Mouse (Mus musculus) embryonic facial prominence, embryonic 13.5 days (tissue): ENCODE measurements around the gene Ube4b. TPM values are rescaled to one million over a fixed set of nuclear protein-coding genes. Genes with fewer than 3 reads are reported as not detected.

Experiments
- ATAC-seq: fragments of 200-750 bp; cut with Nextera tagmentation; 2 replicates; pipeline ENCODE4 v1.8.0; 2017; ENCODE audit warnings: low read depth; ENCODE audit not compliant: insufficient number of reproducible peaks, insufficient read depth, low FRiP score, low TSS enrichment
- H3K27ac ChIP-seq: fragments of 300-500 bp; sonication (generic); 2 replicates; pipeline ENCODE4 v1.5.1; 2015; ENCODE audit warnings: moderate library complexity, mild to moderate bottlenecking, inconsistent platforms
- H3K27me3 ChIP-seq: fragments of 300-500 bp; sonication (generic); 2 replicates; pipeline ENCODE4 v1.6.1; 2015; ENCODE audit warnings: mild to moderate bottlenecking, inconsistent platforms
- H3K36me3 ChIP-seq: fragments of 300-500 bp; sonication (generic); 2 replicates; pipeline ENCODE4 v1.6.1; 2015; ENCODE audit warnings: mild to moderate bottlenecking, inconsistent platforms
- H3K4me1 ChIP-seq: fragments of 300-500 bp; sonication (generic); 2 replicates; pipeline ENCODE4 v1.6.1; 2015; ENCODE audit warnings: inconsistent platforms
- H3K4me2 ChIP-seq: fragments of 300-500 bp; sonication (generic); 2 replicates; pipeline ENCODE4 v1.6.1; 2015; ENCODE audit warnings: moderate library complexity, mild to moderate bottlenecking, inconsistent platforms
- H3K4me3 ChIP-seq: fragments of 300-500 bp; sonication (generic); 2 replicates; pipeline ENCODE4 v1.5.1; 2015; ENCODE audit warnings: mild to moderate bottlenecking, inconsistent platforms
- H3K9ac ChIP-seq: fragments of 300-500 bp; sonication (generic); 2 replicates; pipeline ENCODE4 v1.6.1; 2015; ENCODE audit warnings: mild to moderate bottlenecking, inconsistent platforms
- H3K9me3 ChIP-seq: fragments of 300-500 bp; sonication (generic); 2 replicates; pipeline ENCODE4 v1.6.1; 2016; ENCODE audit warnings: inconsistent platforms
- WGBS: fragments of 180-500 bp; shearing (Covaris S2); methylation state at CpG from one replicate; pipeline ENCODE4 v1.1.7; 2015; ENCODE audit warnings: mixed read lengths; 5-methylcytosine and 5-hydroxymethylcytosine counted together
- polyA plus RNA-seq: library from polyadenylated mRNA; unstranded; fragments of >200 nt; fragmentation: Nextera tagmentation; extraction: Ambion mirVana; gene quantifications from 2 replicates; pipeline ENCODE4 v1.2.1, GENCODE M21; 2015

Gene Ube4b
- polyA plus RNA-seq, 1 experiment from 2014 or later = 49.4 TPM

DNA sequence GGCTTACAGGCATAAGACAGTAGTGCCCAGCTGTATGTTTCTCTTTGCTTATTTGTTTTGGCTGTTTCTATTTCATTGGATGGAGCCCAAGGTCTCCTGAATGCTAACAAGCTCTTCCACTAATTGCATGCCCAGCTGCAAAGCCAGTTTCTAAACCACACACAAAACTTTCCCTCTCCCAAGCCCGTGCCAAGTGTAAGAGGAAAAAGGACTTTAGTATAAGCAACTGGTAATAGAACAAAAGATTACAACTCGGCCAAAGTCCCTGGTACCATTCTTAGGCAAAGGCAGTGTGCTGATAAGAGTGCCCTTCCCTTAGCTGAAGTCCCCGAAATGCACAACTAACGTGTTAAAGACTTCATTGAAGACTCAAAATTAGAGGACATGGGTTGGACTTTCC, 34.2 kb downstream of the Ube4b start:
- ATAC-seq = no peak
- Histone ChIP-seq H3K4me1 (peaks cover 17% of the 10 kb centered on the region), H3K4me3 (no peak overlapping the region), H3K9me3 (no peaks in the 10 kb centered on the region), H3K27ac (no peak overlapping the region), H3K4me2 (no peak overlapping the region), H3K9ac (no peak overlapping the region), H3K27me3 (no peaks in the 10 kb centered on the region), H3K36me3 (peaks cover 55% of the 10 kb centered on the region)
- WGBS = 84% methylated on average over 4 of the region's 4 CpGs

DNA sequence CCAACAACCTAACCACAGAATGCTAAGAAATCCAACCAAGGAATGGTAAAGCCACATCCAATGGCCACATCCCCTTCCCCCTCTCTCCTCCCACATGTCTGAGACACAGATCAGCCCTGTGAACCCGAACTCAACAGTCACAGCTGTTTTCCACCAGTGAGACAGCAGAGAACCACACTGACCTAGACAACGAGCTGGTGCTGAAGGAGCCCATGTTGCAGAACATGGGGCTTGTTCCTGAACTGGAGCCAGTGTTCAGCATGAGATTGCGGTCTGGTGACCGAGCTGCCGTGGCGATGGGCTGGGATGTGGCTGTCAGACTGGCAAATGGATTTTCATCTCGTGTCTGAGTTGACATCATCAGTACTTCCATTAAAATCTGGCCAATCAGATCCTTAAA, 45.5 kb downstream of the Ube4b start:
- Histone ChIP-seq H3K4me2 (no peak overlapping the region), H3K9ac (no peak overlapping the region), H3K4me3 (no peak overlapping the region), H3K36me3 (peaks cover 97% of the 10 kb centered on the region), H3K27me3 (no peaks in the 10 kb centered on the region), H3K4me1 (peaks cover 19% of the 10 kb centered on the region), H3K9me3 (no peaks in the 10 kb centered on the region), H3K27ac (no peak overlapping the region)
- WGBS = 75% methylated on average over 7 of the region's 7 CpGs
- ATAC-seq = no peak

DNA sequence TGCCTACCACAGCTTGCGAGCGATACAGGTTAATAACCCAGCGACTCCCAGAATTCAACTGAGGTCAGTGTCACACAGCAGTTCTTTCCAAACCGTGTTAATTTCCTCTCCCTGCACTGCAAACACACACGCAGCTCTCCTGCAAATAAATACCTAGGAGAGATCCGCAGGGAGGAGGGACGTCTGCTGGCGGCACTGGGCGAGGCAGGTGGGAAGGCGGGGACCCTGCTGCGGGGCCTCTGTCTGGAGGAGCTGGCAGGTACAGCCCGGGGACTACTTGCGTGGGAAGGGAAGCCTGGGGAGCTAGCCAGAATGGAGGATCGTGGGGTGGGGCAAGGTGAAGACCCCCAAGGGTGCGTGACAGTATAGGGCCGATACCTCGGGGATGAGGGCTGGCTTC, 46.7 kb downstream of the Ube4b start:
- 87% methylated on average over 17 of the region's 17 CpGs for WGBS

DNA sequence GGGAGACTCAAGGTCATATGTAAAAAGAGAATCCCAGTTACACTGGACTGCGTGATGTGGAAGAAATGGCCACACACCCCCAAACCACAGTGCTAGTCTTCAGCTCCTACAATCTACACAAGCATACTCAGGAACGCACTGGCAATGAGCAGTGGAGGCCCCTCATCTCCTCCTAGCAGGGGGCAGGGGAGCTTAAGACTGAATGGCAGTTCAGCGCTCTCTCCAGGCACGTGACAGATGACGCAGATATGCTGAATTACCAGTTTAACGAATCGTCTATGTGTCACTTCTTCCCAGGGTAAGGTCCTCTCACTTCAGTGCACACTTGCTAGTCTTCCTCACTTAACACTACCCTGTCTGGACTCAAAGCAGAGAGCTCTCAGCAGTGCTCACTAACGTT, 47.7 kb downstream of the Ube4b start:
- Histone ChIP-seq H3K27ac (no peak overlapping the region), H3K9ac (no peak overlapping the region), H3K4me3 (no peak overlapping the region), H3K4me1 (peaks cover 25% of the 10 kb centered on the region), H3K4me2 (no peak overlapping the region), H3K36me3 (peaks cover 96% of the 10 kb centered on the region), H3K27me3 (no peaks in the 10 kb centered on the region), H3K9me3 (no peaks in the 10 kb centered on the region)
- WGBS = 73% methylated on average over 8 of the region's 8 CpGs
- ATAC-seq = no peak

More for the DNA sequence above, 46.7 kb downstream of the Ube4b start:
- H3K27me3 ChIP-seq = no peaks in the 10 kb centered on the region
- H3K4me2 ChIP-seq = no peak overlapping the region
- ATAC-seq = no peak
- no peak overlapping the region for H3K9ac ChIP-seq
- H3K27ac ChIP-seq = 0 out of 2 replicates have a peak overlapping the region, but pooled peaks have one; percentile 13
- H3K36me3 ChIP-seq = peaks cover 96% of the 10 kb centered on the region
- H3K4me3 ChIP-seq = no peak overlapping the region
- H3K9me3 ChIP-seq = no peaks in the 10 kb centered on the region
- peaks cover 19% of the 10 kb centered on the region for H3K4me1 ChIP-seq

DNA sequence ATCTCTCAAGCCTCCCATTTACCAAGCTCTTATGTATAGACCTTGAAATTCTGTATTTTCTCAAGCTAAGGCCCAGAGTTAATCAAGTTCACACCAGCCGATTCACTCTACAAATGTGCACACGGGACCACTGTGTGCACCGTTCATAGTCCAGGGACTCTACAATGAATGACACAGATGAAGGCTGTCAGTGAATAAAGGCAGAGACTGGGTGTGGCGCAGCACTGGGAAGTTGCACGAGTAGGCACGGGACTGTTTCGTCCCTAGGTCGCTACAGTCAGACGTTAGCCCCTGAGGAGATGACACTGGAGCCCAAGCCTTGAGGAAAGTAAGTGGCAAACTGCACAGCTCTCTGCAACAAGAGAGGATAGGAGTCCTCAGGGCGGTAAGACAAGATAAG, 50.5 kb downstream of the Ube4b start:
- Histone ChIP-seq H3K4me1 (peaks cover 15% of the 10 kb centered on the region), H3K9ac (no peak overlapping the region), H3K27me3 (no peaks in the 10 kb centered on the region), H3K9me3 (no peaks in the 10 kb centered on the region), H3K36me3 (peaks cover 96% of the 10 kb centered on the region), H3K27ac (no peak overlapping the region), H3K4me3 (no peak overlapping the region), H3K4me2 (no peak overlapping the region)
- 84% methylated on average over 10 of the region's 10 CpGs for WGBS
- ATAC-seq = no peak

DNA sequence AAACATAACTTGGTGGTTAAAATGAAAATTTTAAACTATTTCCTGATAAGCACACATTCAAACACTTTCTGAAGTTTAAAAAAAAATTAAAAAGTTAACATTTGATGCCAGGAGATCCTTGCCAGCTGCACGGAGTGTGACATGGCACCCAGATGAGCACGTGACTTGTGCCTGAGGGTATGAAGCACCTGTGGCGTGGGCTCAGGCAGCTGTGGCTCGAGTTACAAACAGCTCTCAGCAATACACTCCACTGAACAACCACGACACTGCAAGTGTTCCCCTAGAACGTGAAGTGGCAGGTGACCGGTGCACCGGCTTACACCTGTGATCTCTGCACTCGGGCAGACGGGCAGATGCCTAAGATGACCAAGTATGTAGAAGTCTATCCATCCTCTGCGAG, 51.9 kb downstream of the Ube4b start:
- H3K9ac ChIP-seq = no peak overlapping the region
- 57% methylated on average over 11 of the region's 11 CpGs for WGBS
- no peak for ATAC-seq
- no peak overlapping the region for H3K27ac ChIP-seq
- H3K4me1 ChIP-seq = peaks cover 7% of the 10 kb centered on the region
- no peak overlapping the region for H3K4me2 ChIP-seq
- no peaks in the 10 kb centered on the region for H3K9me3 ChIP-seq
- H3K27me3 ChIP-seq = no peaks in the 10 kb centered on the region
- H3K4me3 ChIP-seq = no peak overlapping the region
- peaks cover 95% of the 10 kb centered on the region for H3K36me3 ChIP-seq

DNA sequence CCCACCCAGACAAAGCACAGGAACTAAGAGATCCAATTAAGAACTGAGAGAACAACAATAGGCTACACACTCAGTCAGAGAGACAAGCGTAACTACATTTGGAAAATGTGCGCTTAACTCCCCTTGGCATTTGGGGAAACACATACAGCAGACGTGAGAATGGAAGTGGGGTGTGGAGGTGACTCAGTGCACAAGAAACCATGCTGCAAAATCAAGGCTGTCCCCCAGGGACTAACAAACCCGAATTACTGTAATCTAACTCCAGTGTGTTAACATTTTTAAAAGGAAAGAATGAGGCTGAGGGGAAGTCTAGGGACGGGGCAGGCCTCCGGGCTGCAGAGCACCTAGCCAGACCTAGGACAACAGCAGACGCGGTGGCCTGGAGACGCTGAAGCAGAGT, 52.6 kb downstream of the Ube4b start:
- Histone ChIP-seq H3K27ac (peak overlapping the region; percentile 48), H3K27me3 (no peaks in the 10 kb centered on the region), H3K4me2 (no peak overlapping the region), H3K9ac (no peak overlapping the region), H3K9me3 (no peaks in the 10 kb centered on the region), H3K36me3 (peaks cover 93% of the 10 kb centered on the region), H3K4me3 (no peak overlapping the region), H3K4me1 (peaks cover 6% of the 10 kb centered on the region)
- no peak for ATAC-seq
- 54% methylated on average over 9 of the region's 9 CpGs for WGBS

DNA sequence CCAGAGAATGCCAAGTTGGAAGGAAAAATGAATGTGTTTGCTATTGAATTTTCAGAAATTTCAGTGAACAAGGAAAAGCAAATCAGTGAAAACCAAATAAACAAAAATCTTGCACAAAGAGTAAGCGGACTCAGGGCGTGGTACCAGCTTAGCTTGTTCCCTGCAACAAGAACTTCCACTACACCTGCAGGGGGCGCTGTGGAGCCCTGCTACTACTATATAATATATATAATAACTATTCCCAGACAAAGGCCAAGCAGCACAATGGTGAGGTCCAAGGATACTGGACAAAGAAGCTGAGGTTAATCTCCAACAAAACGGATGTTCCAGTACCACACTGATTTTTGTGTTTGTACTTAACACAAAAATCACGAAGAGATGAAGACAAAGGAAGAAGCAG, 53.1 kb downstream of the Ube4b start:
- Histone ChIP-seq H3K36me3 (peaks cover 93% of the 10 kb centered on the region), H3K4me2 (no peak overlapping the region), H3K9ac (no peak overlapping the region), H3K4me3 (no peak overlapping the region), H3K27ac (no peak overlapping the region; the same call in 1 of the 2 replicates), H3K4me1 (peaks cover 6% of the 10 kb centered on the region), H3K27me3 (no peaks in the 10 kb centered on the region), H3K9me3 (no peaks in the 10 kb centered on the region)
- 72% methylated on average over 5 of the region's 5 CpGs for WGBS
- no peak for ATAC-seq

DNA sequence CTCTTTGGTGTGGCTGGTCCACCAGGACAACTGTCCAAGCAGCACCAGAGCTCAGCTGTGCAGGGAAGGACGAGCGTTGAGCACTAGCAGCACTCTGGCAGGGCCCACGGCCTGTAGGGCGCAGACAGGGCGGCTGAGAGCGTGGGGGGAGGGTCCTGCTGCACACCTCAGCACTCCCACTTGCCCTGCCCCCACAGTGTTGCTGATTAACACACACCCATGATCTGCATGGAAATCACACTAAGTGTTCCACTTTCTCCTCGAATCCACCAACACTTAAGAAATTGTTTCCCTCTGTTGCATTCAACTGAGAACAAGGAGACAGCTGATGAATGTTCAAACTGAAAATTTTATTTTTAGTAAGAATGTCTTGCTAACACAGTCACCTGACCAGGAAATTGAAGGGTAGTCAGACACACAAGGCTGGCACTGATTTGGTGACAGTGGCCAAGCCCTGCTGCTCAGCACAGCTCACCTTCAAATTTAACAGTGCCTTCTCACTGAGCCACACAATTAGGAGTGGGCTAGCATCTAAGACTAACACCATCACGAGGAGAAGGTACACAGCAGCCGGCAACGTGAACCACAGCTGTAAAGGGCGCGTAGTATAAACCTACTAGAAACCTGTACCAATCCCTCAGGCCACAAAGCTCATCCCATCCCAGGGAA, 60.7 kb downstream of the Ube4b start:
- ATAC-seq = no peak
- Histone ChIP-seq H3K9ac (no peak overlapping the region), H3K9me3 (no peaks in the 10 kb centered on the region), H3K4me1 (no peaks in the 10 kb centered on the region; the same call in 1 of the 2 replicates), H3K27me3 (no peaks in the 10 kb centered on the region), H3K4me2 (no peak overlapping the region), H3K27ac (no peak overlapping the region), H3K36me3 (peaks cover 87% of the 10 kb centered on the region), H3K4me3 (no peak overlapping the region)
- 80% methylated on average over 12 of the region's 12 CpGs for WGBS

DNA sequence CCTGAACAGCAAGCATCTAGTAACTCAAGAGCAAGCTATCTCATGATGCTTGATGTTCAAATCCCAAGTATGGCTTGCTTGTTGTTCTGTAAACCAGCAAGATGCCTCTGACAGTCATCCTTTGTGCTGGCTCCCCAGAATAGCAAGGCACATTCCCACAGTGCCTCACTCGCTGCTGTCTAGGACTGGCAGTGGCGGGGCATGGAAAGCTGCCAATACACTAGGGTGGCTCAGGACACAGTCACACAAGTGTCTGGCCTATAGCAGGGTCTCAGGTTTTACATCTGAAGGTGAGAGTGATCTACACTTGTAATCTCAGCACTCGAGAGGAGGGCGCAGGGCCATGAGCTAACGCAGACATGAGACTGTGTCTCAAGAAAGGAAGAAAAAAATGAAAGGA, 61.7 kb downstream of the Ube4b start:
- H3K4me1 ChIP-seq = no peaks in the 10 kb centered on the region; the same call in 1 of the 2 replicates
- no peak overlapping the region for H3K4me3 ChIP-seq
- H3K27ac ChIP-seq = no peak overlapping the region
- no peaks in the 10 kb centered on the region for H3K9me3 ChIP-seq
- ATAC-seq = no peak
- H3K36me3 ChIP-seq = peaks cover 88% of the 10 kb centered on the region
- H3K4me2 ChIP-seq = no peak overlapping the region
- H3K9ac ChIP-seq = no peak overlapping the region
- 88% methylated on average over 5 of the region's 5 CpGs for WGBS
- no peaks in the 10 kb centered on the region for H3K27me3 ChIP-seq

DNA sequence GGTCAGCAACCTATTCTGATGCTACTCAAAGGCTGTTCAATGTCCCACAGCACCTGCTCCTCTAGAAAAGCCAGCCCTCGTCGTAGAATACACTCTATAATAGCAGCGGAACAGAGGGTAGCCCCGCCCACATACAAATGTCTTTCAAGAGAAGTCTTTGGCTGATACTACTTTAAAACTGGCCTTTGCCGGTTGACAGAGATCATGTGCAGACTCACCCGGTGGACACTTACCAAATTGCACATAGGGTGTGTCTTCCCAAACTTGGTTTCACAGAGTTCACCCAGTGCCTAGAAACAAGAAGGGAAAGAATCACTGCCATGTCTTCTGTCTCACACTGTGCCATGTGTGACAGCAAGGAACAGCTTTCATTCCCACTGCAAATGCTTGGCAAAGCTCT, 65.5 kb downstream of the Ube4b start:
- 73% methylated on average over 6 of the region's 6 CpGs for WGBS
- Histone ChIP-seq H3K27ac (no peak overlapping the region), H3K4me2 (no peak overlapping the region), H3K4me1 (no peaks in the 10 kb centered on the region; the same call in 1 of the 2 replicates), H3K4me3 (no peak overlapping the region), H3K27me3 (no peaks in the 10 kb centered on the region), H3K9me3 (no peaks in the 10 kb centered on the region), H3K36me3 (peaks cover 90% of the 10 kb centered on the region), H3K9ac (no peak overlapping the region)
- no peak for ATAC-seq

DNA sequence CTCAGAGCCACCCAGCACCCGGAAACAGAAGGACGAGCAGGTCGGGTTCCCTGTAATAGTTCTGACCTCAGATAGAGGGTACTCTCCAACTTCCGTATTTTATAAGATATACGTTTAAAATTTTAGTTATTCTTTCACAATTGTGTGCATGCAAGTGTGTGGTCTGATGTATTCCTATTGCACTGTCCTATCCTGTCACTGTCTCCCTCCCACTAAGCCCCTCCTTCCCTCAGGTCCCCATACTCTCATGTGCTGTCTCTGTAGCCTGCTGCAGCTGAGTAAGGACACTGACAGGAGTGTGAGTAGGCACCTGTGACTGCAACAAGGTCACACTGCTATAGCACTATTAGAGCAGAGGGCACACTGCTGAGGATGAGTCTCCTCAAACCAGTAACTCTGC, 65.9 kb downstream of the Ube4b start:
- 97% methylated on average over 5 of the region's 5 CpGs for WGBS
- no peak for ATAC-seq
- no peak overlapping the region for H3K4me3 ChIP-seq
- no peak overlapping the region for H3K27ac ChIP-seq
- H3K4me1 ChIP-seq = no peaks in the 10 kb centered on the region; the same call in 1 of the 2 replicates
- H3K9me3 ChIP-seq = no peaks in the 10 kb centered on the region
- H3K4me2 ChIP-seq = no peak overlapping the region
- no peak overlapping the region for H3K9ac ChIP-seq
- peaks cover 90% of the 10 kb centered on the region for H3K36me3 ChIP-seq
- H3K27me3 ChIP-seq = no peaks in the 10 kb centered on the region
